Mouse (Mus musculus) E14TG2a.4 (cell line): ENCODE measurements around the gene Dnaja2.

Source experiments
- CTCF ChIP-seq: conservative IDR thresholded peaks from 2 replicates; pipeline ENCODE4 v1.5.1; 2014; ENCODE audit warnings: low read length
- NANOG ChIP-seq: IDR thresholded peaks from 2 replicates; pipeline ENCODE4 v1.6.1; 2014; ENCODE audit warnings: borderline replicate concordance, low read length, mixed read lengths
- POU5F1 ChIP-seq: IDR thresholded peaks from 2 replicates; pipeline ENCODE4 v1.6.1; 2014; ENCODE audit warnings: low read length, borderline replicate concordance

DNA sequence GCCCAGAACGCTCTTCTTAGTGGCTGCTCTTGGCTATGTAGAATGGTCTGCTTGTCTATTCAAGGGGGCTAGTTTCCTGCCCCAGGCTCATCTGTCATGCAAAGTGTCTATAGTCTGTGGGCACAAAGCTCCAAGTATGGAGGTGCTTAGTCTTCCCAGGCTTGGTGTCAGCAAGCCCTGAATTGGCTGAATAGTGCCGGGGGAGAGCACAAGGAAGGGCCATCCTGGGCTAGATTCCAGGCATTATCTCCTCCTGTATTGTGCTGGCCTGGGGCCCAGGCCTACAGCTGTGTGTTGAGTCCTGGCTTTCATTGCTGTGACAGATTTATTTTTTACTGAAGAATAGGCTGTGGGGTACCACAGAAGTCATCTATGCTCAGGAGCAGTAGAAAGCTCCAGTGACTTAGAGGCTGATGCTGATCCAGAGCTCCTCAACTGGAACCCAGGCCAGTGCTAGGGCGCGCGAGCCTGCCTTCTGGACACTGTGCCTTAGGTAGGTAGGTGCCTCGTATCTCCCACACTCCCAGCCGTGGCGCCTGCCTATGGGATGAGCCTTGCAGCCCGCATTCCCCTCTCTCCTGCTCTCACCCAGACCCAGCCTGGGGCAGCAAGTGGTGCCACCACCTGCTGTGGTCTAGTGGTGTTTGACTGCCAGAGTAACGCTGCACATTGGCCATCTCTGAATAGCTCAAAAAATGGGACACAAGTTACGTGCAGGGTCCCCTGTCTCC, 54.0 kb downstream of the Dnaja2 start:
- TF ChIP-seq CTCF (no peak), NANOG (no peak), POU5F1 (no peak)
